ENCODE assay signal across 8 mouse cellular contexts in genomic region chr12:3959791-3960543, GRCm38 (mm10). TPM values are rescaled to one million over a fixed set of nuclear protein-coding genes. Genes with fewer than 3 reads are reported as not detected.
DNase-seq lines count a peak whose midpoint lies in the region; ATAC-seq lines count a peak whose summit lies in the region.

No protein-coding gene starts in this region.

- peak overlapping the region; percentile 63 for H3K4me3 ChIP-seq in forebrain, embryonic 11.5 days (ENCODE audit: low read depth, low read length)
- peak overlapping the region; percentile 61 for H3K4me3 ChIP-seq in heart, embryonic 15.5 days
- H3K4me3 ChIP-seq in liver, embryonic 11.5 days (ENCODE audit: low read depth, low read length): peak overlapping the region; percentile 66

- ATAC-seq in forebrain, embryonic 11.5 days (replicated peaks; ENCODE audit: low FRiP score): peak; percentile 97
- ATAC-seq in heart, embryonic 15.5 days (replicated peaks; ENCODE audit: insufficient number of reproducible peaks, insufficient read depth, low FRiP score, low read depth): peak; percentile 93
- ATAC-seq in liver, embryonic 11.5 days (replicated peaks; ENCODE audit: low FRiP score): peak; percentile 91
- peak; percentile 90 for ATAC-seq in monocyte, adult 5-6 weeks (replicated peaks; ENCODE audit: insufficient number of reproducible peaks, low FRiP score, low TSS enrichment, poor library complexity, severe bottlenecking)

- H3K4me1 ChIP-seq in forebrain, embryonic 11.5 days (replicated peaks; ENCODE audit: control insufficient read depth, insufficient read depth, low read length): peaks cover 7% of the 10 kb centered on the region
- peaks cover 7% of the 10 kb centered on the region; the same call in 1 of the 2 replicates for H3K4me1 ChIP-seq in heart, embryonic 15.5 days (replicated peaks)
- peaks cover 8% of the 10 kb centered on the region; the same call in 1 of the 2 replicates for H3K4me1 ChIP-seq in liver, embryonic 11.5 days (replicated peaks; ENCODE audit: control insufficient read depth, insufficient read depth, low read length)

- H3K27me3 ChIP-seq in forebrain, embryonic 11.5 days (ENCODE audit: control insufficient read depth, insufficient read depth, low read length): peaks cover 6% of the 10 kb centered on the region; the same call in 1 of the 2 replicates
- H3K27me3 ChIP-seq in heart, embryonic 15.5 days: peaks cover 15% of the 10 kb centered on the region
- peaks cover 9% of the 10 kb centered on the region for H3K27me3 ChIP-seq in liver, embryonic 11.5 days (replicated peaks; ENCODE audit: control insufficient read depth, insufficient read depth, low read length)

- DNase-seq in urinary bladder, adult 18-20 months (ENCODE audit: low spot score in 2 of 2): peak; percentile 57 to 74
- no peak for DNase-seq in urinary bladder, postnatal 10 days (ENCODE audit: low spot score)
- peak; percentile 93 for DNase-seq in forebrain, embryonic 11.5 days (ENCODE audit: low spot score)
- DNase-seq in kidney, postnatal 10 days: peak; percentile 93
- DNase-seq in liver, embryonic 11.5 days (ENCODE audit: low spot score): peak; percentile 85
- peak; percentile 87 to 88 for DNase-seq in spleen, postnatal 36 days (ENCODE audit: low spot score in 2 of 2)

- peak overlapping the region; percentile 83 for H3K27ac ChIP-seq in forebrain, embryonic 11.5 days (ENCODE audit: low read depth, low read length)
- H3K27ac ChIP-seq in heart, embryonic 15.5 days: peak overlapping the region; percentile 86
- H3K27ac ChIP-seq in liver, embryonic 11.5 days (ENCODE audit: low read depth, low read length): peak overlapping the region; percentile 79

- no peaks in the 10 kb centered on the region for H3K36me3 ChIP-seq in forebrain, embryonic 11.5 days (ENCODE audit: control insufficient read depth, insufficient read depth, low read length)
- H3K36me3 ChIP-seq in heart, embryonic 15.5 days: no peaks in the 10 kb centered on the region
- no peaks in the 10 kb centered on the region for H3K36me3 ChIP-seq in liver, embryonic 11.5 days (ENCODE audit: control insufficient read depth, insufficient read depth, low read length)

- H3K4me2 ChIP-seq in forebrain, embryonic 11.5 days (ENCODE audit: low read depth, low read length, severe bottlenecking): peak overlapping the region; percentile 83
- peak overlapping the region; percentile 89 for H3K4me2 ChIP-seq in heart, embryonic 15.5 days
- peak overlapping the region; percentile 90 for H3K4me2 ChIP-seq in liver, embryonic 11.5 days

- WGBS in forebrain, embryonic 11.5 days: 3% methylated on average over 53 of the region's 53 CpGs
- WGBS in heart, embryonic 15.5 days: 2% methylated on average over 53 of the region's 53 CpGs
- WGBS in liver, embryonic 11.5 days: 3% methylated on average over 53 of the region's 53 CpGs

- no peaks in the 10 kb centered on the region for H3K9me3 ChIP-seq in forebrain, embryonic 11.5 days (ENCODE audit: control insufficient read depth, low read length)
- H3K9me3 ChIP-seq in heart, embryonic 15.5 days (replicated peaks): no peaks in the 10 kb centered on the region
- H3K9me3 ChIP-seq in liver, embryonic 11.5 days (ENCODE audit: control insufficient read depth, low read length): no peaks in the 10 kb centered on the region

- peak overlapping the region; percentile 86 for H3K9ac ChIP-seq in forebrain, embryonic 11.5 days (ENCODE audit: low read length)
- peak overlapping the region; percentile 66 for H3K9ac ChIP-seq in heart, embryonic 15.5 days
- H3K9ac ChIP-seq in liver, embryonic 11.5 days (ENCODE audit: low read depth, low read length): peak overlapping the region; percentile 71

RNA-seq across cellular contexts. Expression of gene Pomc, which starts 5.2 kb away (rescaled TPM):
- 6.4 and 7.0 TPM in 2 replicates for polyA plus RNA-seq in forebrain, embryonic 11.5 days (2014; fragmentation: Nextera tagmentation; extraction: Ambion mirVana)
- 1.2 and 1.6 TPM in 2 replicates for polyA plus RNA-seq in heart, embryonic 15.5 days (2015; fragmentation: Nextera tagmentation; extraction: Ambion mirVana)
- polyA plus RNA-seq in liver, embryonic 11.5 days (2014; fragmentation: Nextera tagmentation; extraction: Ambion mirVana): 1.4 and 1.7 TPM in 2 replicates
- not detected in 3 replicates for total RNA-seq in monocyte, adult 5-6 weeks (2017)
